Mouse (Mus musculus) liver, embryonic 14.5 days (tissue): Measurements from ENCODE around the gene Fbxl16.

Experiments used
- CTCF ChIP-seq: IDR thresholded peaks from 2 replicates; pipeline ENCODE4 v1.5.1; 2016; ENCODE audit warnings: antibody characterized with exemption, low read depth, control low read depth
- EP300 ChIP-seq: IDR thresholded peaks from 2 replicates; pipeline ENCODE4 v1.6.1; 2016; ENCODE audit warnings: antibody characterized with exemption, low read depth

DNA sequence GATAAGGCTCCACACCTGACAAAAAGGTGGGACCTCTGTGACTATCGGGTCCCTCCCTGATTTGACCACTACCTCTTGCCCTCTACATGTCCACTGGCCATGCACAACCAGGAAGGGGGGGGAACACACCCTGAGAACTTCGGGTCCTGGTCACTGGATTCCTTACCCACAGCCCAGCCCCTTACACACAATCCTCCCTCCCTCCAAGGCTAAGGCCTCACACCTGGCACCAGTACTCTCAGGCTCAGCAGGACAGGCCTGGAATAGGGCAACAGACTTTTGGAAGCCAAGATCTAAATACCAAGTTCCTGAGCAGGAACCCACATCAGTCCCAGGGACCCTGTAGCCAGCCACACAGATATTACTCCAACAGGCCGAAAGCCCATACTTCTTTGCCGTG is 30.0 kb downstream of the Fbxl16 start:
- no peak for TF ChIP-seq CTCF
- TF ChIP-seq EP300, result no peak
